Mouse (Mus musculus) cerebellum, postnatal 14 days (tissue): ENCODE results near the gene Fastk.
"Not testable (repeated sequence)": the region's sequence is repeated elsewhere in the genome, so short reads cannot be mapped to it uniquely, and the experiment has no call there.

Experiments used
- DNase-seq, 2 experiments: peaks; one replicate each; pipeline ENCODE4 v3.0.0; 2021; ENCODE audit warnings: mixed read lengths in 2 of 2

The Fastk gene

GRCm38 (mm10) chr5:24420381-24420780 is 24.7 kb downstream of the Fastk start:
- no peak for DNase-seq

GRCm38 (mm10) chr5:24417587-24417986 is 27.5 kb downstream of the Fastk start:
- no peak for DNase-seq

DNA sequence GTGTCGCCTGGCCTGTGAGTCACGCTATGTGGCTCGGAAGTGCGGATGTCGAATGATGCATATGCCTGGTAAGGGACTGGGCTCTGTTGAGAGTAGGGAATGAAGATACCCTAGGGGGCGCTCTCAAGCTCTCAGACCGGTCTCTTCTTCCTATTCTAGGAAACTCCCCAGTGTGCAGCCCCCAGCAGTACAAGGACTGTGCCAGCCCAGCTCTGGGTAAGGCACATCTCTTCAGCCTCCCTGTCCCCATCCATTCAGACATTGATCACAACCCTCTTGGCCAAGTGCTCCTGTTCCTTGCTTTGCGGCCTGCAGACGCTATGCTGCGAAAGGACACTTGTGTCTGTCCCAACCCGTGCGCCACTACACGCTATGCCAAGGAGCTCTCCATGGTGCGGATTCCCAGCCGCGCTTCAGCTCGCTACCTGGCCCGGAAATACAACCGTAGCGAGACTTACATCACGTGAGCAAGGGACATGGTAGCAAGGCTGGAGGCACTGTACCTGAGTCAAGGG is 28.8 kb downstream of the Fastk start:
- DNase-seq, result peak; percentile 82 to 87

DNA sequence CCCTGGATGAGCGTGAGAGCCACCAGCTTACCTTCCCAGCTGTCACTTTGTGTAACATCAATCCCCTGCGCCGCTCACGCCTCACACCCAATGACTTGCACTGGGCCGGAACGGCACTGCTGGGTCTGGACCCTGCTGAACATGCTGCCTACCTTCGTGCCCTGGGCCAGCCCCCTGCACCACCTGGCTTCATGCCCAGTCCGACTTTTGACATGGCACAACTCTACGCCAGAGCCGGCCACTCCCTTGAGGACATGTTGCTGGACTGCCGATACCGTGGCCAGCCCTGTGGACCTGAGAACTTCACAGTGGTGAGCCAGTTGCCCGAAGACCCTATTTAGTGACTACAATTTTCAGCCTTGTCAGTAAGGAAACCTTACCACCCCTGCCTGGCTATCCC is 31.1 kb downstream of the Fastk start:
- no peak for DNase-seq

DNA sequence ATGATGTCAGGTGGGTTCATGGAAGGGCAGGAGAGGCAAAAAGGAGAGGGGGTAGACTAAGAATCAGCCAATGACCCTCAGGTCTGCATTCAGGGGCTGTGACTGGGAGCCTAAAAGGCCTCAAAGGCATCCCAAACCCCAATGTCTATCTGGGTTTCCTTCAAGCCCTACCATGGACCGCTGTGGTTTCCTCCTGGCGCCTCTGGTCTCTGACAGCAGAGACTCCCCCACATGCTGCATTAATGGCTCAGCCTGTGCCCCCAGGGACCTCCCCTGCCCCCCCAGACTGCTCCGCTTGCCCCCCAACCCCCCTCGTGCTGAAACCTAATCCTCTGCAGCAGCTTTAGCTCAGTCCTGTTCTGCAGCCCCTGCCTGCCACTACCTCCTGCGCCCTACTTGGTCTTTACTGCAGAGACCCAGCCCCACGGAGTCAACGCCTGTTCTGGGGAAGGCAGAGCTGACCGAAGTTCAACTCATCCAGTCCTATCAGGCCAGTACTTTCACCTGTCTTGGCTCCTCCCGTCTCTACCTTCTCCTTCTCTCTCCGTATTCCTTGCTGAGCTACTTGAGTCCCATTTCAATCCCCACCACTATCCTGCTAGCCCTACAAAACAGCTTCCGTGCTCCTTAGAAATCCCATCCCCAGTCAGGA is 31.9 kb downstream of the Fastk start, which contains the start of gene Asic3:
Gene Asic3 (plus strand): TSS at position 351 of the 652 bp plus-strand sequence.
- no peak for DNase-seq

GRCm38 (mm10) chr5:24412063-24412462 is 33.0 kb downstream of the Fastk start:
- no peak for DNase-seq

DNA sequence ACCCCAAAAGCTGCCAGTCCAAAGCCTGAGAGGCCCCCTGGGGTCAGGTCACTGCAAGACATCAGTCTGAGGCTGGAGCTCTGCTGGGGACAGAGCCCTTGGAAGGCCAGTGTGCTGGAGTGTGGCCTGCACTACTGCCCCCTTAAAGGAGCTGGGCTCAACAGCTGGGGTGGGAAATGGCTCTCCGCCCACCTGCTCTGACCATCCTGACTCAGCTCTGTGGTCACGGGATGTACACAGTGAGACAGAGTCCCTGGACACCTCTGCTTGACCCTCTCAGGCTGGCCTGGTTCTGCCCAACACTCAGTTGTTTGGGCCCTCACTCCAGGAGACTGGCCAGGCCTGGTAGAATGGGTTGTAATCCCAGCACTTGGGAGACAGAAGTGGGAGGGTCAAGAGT is 35.6 kb downstream of the Fastk start:
- no peak for DNase-seq

- no peak for DNase-seq
These were observed 36.4 kb downstream of the Fastk start for GRCm38 (mm10) chr5:24408651-24409050.

DNA sequence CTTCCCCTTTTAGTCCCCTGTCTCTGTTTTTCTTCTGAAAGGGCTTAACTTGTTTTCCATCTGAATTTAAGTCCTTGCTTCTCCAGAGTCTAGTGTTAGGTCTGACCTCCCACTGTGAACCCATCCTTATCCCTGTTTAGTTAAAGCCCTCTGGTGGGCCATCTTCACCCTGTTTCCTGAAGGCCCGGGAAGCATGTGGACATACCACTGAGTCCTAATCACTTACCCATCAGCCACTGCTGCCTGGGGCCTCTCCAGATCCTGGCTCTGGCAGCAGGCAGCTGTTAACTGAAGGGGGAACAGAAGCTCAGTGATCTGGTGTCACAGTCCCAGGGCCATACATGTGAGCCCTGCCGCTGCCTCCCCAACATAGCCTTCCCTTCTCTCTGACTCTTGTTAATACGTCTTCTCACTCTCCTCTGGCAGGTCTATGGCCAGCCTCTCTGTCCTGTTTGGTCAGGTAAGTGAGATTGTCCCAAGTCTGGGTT is 39.7 kb downstream of the Fastk start:
- DNase-seq, result no peak

- DNase-seq, result no peak
These were observed 40.3 kb downstream of the Fastk start for GRCm38 (mm10) chr5:24404594-24405360.

DNA sequence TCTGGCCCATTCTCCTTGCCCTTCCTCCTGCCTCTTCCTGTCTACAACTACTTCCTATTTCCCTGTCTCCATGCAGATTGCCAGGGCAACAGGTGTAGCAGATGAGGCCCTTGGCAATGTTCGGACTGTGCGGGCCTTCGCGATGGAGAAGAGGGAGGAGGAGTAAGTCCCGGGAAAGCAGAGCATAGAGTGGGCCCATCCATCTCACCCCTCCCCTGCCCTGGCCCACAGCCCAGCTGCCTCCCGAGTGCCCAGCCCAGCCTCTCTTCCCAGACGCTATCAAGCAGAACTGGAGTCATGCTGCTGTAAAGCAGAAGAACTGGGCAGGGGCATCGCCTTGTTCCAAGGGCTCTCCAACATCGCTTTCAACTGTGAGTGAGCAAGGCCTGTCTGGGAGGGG is 43.1 kb downstream of the Fastk start:
- DNase-seq, result peak; percentile 70 to 84

DNA sequence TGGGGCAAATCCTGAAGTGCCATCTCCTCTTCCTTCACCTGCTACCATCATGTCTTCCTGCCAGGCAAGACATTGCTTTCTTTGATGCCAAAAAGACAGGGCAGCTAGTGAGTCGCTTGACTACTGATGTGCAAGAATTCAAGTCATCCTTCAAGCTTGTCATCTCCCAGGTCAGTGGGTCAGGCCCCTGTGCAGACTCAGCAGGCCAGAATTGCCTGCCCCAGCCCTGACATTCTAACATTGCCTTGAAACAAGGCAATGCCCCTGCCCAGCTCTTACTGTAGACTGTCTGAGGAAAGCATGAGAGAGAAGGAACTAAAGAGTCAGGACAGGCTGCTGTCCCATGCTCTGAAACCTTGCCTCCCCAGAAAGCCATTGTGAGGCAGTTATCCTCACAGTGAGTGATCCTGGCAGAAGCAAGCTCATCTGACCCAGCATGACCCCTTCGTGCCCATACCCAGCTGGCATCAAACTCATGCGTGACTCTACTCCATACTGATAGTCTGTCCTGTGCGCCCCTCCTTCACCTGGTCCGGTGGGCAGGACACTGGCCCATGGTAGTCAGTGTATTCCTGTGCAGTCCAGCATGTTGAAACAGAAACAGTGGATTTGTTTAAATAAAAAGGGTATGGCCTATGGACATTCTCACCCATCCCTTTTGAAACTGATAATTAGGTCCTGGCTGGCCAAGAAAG is 44.0 kb downstream of the Fastk start:
- DNase-seq, result no peak

DNA sequence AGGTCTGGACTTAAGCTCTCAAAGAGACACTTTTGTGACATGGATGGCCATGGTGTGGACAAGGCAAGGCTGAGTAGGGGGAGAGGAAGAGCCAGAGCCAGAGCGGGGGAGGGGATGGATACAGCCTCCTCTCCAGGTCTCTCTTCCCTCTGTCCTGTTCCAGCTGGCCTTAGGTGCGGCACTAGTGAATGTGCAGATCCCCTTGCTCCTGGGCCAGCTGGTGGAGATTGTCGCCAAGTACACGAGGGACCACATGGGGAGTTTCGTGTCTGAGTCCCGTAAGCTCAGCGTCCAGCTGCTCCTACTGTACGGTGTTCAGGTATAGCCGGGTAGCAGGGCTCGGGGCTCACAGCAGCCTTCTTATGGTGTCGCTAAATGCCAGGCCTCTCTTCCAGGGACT is 44.7 kb downstream of the Fastk start:
- peak; percentile 51 to 72 for DNase-seq

DNA sequence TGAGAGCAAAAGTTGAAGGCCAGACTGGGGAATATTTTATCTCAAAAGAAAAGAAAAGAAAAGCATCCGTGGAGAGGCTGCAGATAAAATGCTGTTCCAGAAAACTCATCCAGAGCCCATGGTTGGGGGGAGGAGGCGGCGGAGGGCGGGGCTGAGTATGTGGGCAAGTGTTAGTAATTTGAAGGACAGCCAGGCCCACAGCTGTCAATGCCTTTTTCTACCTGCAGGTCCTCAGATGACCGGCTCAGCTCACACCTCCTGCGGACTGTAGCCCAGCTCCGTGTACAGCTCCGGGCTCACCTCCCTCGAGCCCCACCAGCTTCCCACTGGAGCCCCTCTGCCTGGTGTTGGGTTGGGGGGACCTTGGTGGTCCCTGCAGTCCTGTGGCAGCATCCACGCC is 45.4 kb downstream of the Fastk start:
- no peak for DNase-seq

DNA sequence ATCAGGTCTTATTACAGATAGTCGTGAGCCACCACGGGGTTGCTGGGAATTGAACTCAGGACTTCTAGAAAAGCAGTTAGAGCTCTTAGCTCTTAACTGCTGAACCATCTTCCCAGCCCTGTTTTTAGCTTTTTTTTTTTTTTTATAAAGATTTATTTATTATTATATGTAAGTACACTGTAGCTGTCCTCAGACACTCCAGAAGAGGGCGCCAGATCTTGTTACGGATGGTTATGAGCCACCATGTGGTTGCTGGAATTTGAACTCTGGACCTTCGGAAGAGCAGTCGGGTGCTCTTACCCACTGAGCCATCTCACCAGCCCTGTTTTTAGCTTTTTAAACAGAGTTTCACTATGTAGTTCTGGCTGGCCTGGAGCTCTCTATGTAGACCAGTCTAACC is 48.8 kb downstream of the Fastk start:
- DNase-seq, result not testable (repeated sequence)

DNA sequence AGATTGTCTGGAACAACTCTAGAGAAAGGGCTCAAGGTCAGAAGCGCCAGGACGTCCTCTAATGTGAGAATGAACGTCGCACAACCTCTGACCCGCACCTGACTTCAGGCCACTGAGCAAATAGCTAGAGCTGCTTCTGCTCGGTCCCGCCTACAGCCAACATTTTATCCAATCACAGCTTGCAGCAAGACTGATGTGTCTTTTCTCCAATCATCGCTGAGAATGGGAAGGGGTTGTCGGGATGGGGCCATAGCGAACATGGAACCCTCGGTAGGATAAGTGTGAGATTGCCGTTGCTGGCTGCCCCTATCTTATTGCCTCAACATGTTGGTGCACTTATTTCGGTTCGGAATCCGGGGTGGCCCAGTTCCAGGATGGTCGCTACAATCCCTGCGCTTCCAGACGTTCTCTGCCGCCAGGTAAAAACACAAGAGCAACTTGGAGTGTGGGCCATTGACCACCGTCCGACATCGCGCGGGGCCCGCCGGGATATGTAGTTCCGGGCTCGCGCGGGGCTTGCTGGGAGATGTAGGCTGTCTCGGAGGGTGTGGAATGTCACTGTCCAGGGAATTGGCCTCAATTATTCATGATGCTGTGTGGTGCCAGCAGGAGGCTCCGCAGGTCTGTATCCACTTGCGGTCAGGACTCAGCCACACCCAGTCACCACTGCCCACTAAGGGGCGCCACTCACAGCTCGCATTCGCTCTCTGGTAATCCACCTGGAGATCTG is 50.8 kb downstream of the Fastk start:
- peak; percentile 95 to 97 for DNase-seq

DNA sequence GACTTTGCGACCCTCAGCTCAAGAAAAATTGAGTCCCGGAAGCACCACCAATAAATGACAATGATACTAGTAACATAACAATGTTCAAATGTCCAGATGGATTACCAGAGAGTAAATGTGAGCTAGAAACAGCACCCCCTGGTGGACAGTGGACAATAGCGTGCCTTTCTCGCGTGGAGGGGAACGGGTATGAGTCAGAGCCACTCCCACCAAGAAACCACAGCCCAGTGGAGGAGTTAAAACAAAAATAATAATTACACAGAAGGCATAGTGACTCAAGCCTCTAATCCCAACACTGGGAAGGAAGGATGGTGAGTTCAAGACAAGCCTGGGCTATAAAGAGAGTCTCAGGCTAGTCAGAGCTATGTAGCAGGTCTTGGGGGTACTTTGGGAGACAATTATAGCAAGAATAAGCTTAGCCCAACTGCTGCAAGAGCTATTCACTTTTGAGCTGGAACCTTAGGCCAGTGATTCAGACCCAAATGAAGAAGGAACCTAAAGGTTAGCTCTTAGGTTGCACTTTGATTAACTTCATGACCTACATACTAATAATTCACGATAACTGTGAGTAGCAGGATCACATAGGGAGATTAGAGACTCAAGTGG is 51.6 kb downstream of the Fastk start, which contains the start of gene Abcb8:
Gene Abcb8 (plus strand): TSS at position 272 of the 606 bp plus-strand sequence.
- peak; percentile 91 to 95 for DNase-seq

DNA sequence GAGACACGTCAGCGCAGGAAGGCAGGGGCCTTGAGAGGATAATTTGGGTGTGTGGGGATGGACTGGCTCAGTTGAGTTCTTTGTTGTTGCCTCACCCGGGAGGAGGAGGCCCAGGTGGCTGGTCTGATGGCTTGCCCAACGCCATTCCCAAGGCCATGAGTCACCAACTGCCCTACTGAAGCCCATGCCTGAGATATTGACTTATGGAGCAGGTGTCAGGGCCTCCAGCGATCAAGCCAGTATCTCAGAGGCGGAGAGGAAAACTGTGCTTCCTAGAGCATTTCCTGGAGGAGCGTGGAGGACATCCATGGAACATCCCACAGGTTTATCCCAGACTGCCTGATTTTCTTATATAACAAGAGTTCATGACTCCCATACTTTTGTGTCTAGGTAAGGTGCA is 52.4 kb downstream of the Fastk start:
- DNase-seq, result no peak

DNA sequence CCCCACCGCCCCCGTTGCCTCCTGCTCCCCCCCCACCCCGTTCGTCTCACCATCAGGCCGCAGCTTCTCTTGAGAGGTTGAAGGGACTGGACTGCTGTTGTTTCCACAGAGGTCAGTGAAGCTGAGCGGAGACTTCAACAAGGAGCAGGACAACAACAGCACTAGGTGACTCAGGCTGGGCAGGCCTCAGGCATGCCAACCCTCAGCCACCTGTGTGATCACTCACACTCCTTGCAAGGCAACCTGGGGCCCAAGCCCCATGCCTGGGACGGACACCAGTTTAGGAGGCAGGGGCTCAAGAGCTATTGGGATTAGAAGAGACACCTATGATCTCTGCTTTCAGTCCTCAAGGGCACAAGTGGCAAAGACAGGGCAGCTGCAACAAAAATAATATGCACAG is 53.2 kb downstream of the Fastk start, which contains the start of gene Atg9b:
Gene Atg9b (minus strand): TSS at position 280 of the 400 bp plus-strand sequence.
- no peak for DNase-seq

- DNase-seq, result no peak
These were observed 55.4 kb downstream of the Fastk start for GRCm38 (mm10) chr5:24389658-24390020.

- no peak for DNase-seq
These were observed 56.0 kb downstream of the Fastk start for GRCm38 (mm10) chr5:24389011-24389657.
